ENCODE assay signal across 9 mouse cellular contexts in genomic region chr16:35660222-35660621, GRCm38 (mm10).
DNase-seq lines count a peak whose midpoint lies in the region; ATAC-seq and TF ChIP-seq lines count a peak whose summit lies in the region.
"Had no signal": no experiment of that assay in that cellular context is flagged by ENCODE, and none has a peak within 500 bp of the region (broad histone marks: within the 10 kb centered on the region; RNA-seq: fewer than 3 reads in every experiment).

No protein-coding gene starts in this region.

- peak overlapping the region; percentile 25; the same call in 1 of the 2 replicates for H3K4me3 ChIP-seq in kidney, adult 2 months (ENCODE audit: insufficient read depth, low read depth, low read length)
- peak overlapping the region; percentile 10 for H3K4me3 ChIP-seq in forebrain, embryonic 13.5 days
- peak overlapping the region; percentile 16; the same call in 1 of the 2 replicates for H3K4me3 ChIP-seq in neural tube, embryonic 12.5 days

- H3K36me3 ChIP-seq in kidney, adult 2 months (ENCODE audit: control insufficient read depth, insufficient read depth, low read length): no peaks in the 10 kb centered on the region
- peaks cover 89% of the 10 kb centered on the region for H3K36me3 ChIP-seq in forebrain, embryonic 13.5 days (ENCODE audit: poor library complexity, severe bottlenecking)
- peaks cover 55% of the 10 kb centered on the region for H3K36me3 ChIP-seq in neural tube, embryonic 12.5 days
- H3K36me3 ChIP-seq: G1E had no signal

- H3K9me3 ChIP-seq in forebrain, embryonic 13.5 days (replicated peaks): no peaks in the 10 kb centered on the region
- H3K9me3 ChIP-seq in neural tube, embryonic 12.5 days: no peaks in the 10 kb centered on the region

- H3K4me2 ChIP-seq in forebrain, embryonic 13.5 days: peak overlapping the region; percentile 33
- peak overlapping the region; percentile 54 for H3K4me2 ChIP-seq in neural tube, embryonic 12.5 days (replicated peaks)

- no peak for TF ChIP-seq CTCF in kidney, adult 2 months (conservative IDR thresholded peaks at IDR 0.05; ENCODE audit: insufficient read depth, insufficient read length, low read depth, low read length)

- H3K27me3 ChIP-seq in kidney, adult 2 months (replicated peaks; ENCODE audit: control insufficient read depth, insufficient read depth, low read length): no peaks in the 10 kb centered on the region
- H3K27me3 ChIP-seq in forebrain, embryonic 13.5 days: peaks cover 15% of the 10 kb centered on the region
- peaks cover 23% of the 10 kb centered on the region for H3K27me3 ChIP-seq in neural tube, embryonic 12.5 days (replicated peaks)

- H3K4me1 ChIP-seq in kidney, adult 2 months (ENCODE audit: control insufficient read depth, insufficient read depth, low read length): no peaks in the 10 kb centered on the region
- H3K4me1 ChIP-seq in forebrain, embryonic 13.5 days: no peaks in the 10 kb centered on the region
- H3K4me1 ChIP-seq in neural tube, embryonic 12.5 days: no peaks in the 10 kb centered on the region

- TF ChIP-seq POLR2A in kidney, adult 2 months (IDR thresholded peaks at IDR 0.05; ENCODE audit: low read depth, low read length): no peak

- H3K9ac ChIP-seq in forebrain, embryonic 13.5 days: no peak overlapping the region
- no peak overlapping the region for H3K9ac ChIP-seq in neural tube, embryonic 12.5 days

- 21% methylated on average over 36 of the region's 36 CpGs for WGBS in kidney, adult 2 months
- WGBS in forebrain, embryonic 13.5 days: 32% methylated on average over 36 of the region's 36 CpGs
- 14% methylated on average over 36 of the region's 36 CpGs for WGBS in neural tube, embryonic 12.5 days

- DNase-seq in kidney, adult 2 months: peak; percentile 2
- DNase-seq in kidney, adult 9 months: no peak
- peak; percentile 15 for DNase-seq in kidney, postnatal 10 days
- DNase-seq in urinary bladder, postnatal 36 days (ENCODE audit: low spot score in 2 of 2): no peak
- no peak for DNase-seq in adipocyte (ENCODE audit: low spot score)
- no peak for DNase-seq in layer of hippocampus, postnatal 36 days

- ATAC-seq in forebrain, embryonic 13.5 days: no peak
- ATAC-seq in neural tube, embryonic 12.5 days (ENCODE audit: low FRiP score, low read depth): no peak

- no peak overlapping the region for H3K27ac ChIP-seq in kidney, adult 2 months (ENCODE audit: insufficient read depth, low read depth, low read length)
- H3K27ac ChIP-seq in forebrain, embryonic 13.5 days: no peak overlapping the region
- no peak overlapping the region for H3K27ac ChIP-seq in neural tube, embryonic 12.5 days

Comparison
In these comparisons a context has a peak if more than half of its experiments do, and no peak if none do; other contexts are left out.
1. DNase-seq: peak in kidney, adult 2 months (single experiment) and kidney, postnatal 10 days (single experiment); none in kidney, adult 9 months (single experiment), urinary bladder, postnatal 36 days (0 of 2), adipocyte (single experiment) and layer of hippocampus, postnatal 36 days (0 of 2).
2. Peak in every context shown above with its lines, with median percentiles within 50 percentile points of each other: H3K4me3 ChIP-seq.